Mouse (Mus musculus): ENCODE results near the gene Cbwd1.

DNA sequence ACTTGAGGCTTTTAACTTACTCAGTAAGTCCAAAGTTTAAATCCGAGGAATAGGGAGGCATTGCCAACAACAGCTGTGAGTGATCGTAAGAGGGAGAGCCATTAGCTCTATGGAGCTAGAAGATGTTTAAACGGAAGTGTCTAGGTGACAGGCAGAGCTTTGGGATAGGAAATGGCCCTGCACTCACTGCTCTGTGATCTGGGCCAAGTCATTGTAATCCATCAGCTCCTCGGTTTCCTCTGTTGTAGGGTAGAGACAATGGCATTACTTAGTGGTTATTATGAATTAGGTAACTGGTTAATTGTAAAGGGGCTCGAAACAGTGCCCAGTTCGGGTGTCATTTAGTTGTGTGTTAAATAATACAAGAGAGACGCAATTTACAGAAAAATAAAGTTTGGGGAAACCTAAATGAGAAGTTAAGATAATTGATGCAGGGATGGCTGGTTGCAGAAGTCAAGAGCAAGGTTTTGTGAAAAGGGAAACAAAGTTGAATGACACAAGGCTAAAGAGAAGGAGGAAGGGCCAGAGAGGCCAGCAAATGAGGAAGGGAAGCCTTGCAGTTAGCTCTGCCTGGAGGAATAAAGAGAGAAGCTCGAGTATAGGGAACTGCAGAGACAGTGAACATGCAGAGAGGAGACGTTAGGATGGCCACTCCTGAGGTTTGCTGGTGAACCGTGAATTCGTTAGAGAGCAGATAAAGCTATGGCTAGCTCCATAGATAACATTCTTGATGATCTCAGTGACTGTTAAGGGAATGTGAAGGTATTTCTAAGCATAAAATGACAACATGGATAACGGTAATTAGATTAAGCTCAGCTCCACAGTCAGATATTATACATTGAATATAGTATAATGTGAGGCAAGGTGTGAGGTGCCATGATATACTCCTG lies 35.6 kb upstream of the Cbwd1 start:
- TF ChIP-seq CTCF (IDR thresholded peaks at IDR 0.05; ENCODE audit: low read depth) (no peak), EP300 (IDR thresholded peaks at IDR 0.05; ENCODE audit: low read depth) (no peak)
